14 mouse cellular contexts compared by ENCODE assay signal in genomic region chr11:43297584-43297983, GRCm38 (mm10).
"Had no signal": no experiment of that assay in that cellular context is flagged by ENCODE, and none has a peak within 500 bp of the region (broad histone marks: within the 10 kb centered on the region; RNA-seq: fewer than 3 reads in every experiment).

No protein-coding gene starts in this region.

- H3K27me3 ChIP-seq: limb, embryonic 15.5 days; liver, embryonic 12.5 days; neural tube, embryonic 15.5 days had no signal

- ATAC-seq: liver, embryonic 12.5 days had no signal

- H3K4me1 ChIP-seq: limb, embryonic 15.5 days; liver, embryonic 12.5 days; midbrain, embryonic 10.5 days; neural tube, embryonic 15.5 days had no signal

- H3K9ac ChIP-seq: limb, embryonic 15.5 days; liver, embryonic 12.5 days; lung, embryonic 14.5 days; neural tube, embryonic 15.5 days had no signal

- H3K27ac ChIP-seq: limb, embryonic 15.5 days; liver, embryonic 12.5 days; midbrain, embryonic 10.5 days; neural tube, embryonic 15.5 days; stomach, postnatal 0 days had no signal

- H3K4me2 ChIP-seq: limb, embryonic 15.5 days; liver, embryonic 12.5 days; lung, embryonic 14.5 days; neural tube, embryonic 15.5 days had no signal

- DNase-seq: kidney, postnatal 25 days; lung, embryonic 14.5 days; lung, postnatal 10 days; lung, postnatal 4 days; midbrain, embryonic 14.5 days; right cerebral cortex, adult 18-20 months; right cerebral cortex, postnatal 25 days; thymus, postnatal 4 days had no signal

- H3K36me3 ChIP-seq: limb, embryonic 15.5 days; liver, embryonic 12.5 days; midbrain, embryonic 10.5 days; neural tube, embryonic 15.5 days had no signal

- H3K4me3 ChIP-seq: limb, embryonic 15.5 days; liver, embryonic 12.5 days; midbrain, embryonic 10.5 days; myocyte; neural tube, embryonic 15.5 days had no signal

- H3K9me3 ChIP-seq: limb, embryonic 15.5 days; liver, embryonic 12.5 days; midbrain, embryonic 10.5 days; neural tube, embryonic 15.5 days had no signal
